9 mouse cellular contexts compared by ENCODE assay signal in genomic region chr12:113878826-113879225, GRCm38 (mm10).
DNase-seq lines count a peak whose midpoint lies in the region; ATAC-seq and TF ChIP-seq lines count a peak whose summit lies in the region.
"Had no signal": no experiment of that assay in that cellular context is flagged by ENCODE, and none has a peak within 500 bp of the region (broad histone marks: within the 10 kb centered on the region; RNA-seq: fewer than 3 reads in every experiment).

No protein-coding gene starts in this region.

- no peak overlapping the region for H3K4me3 ChIP-seq in kidney, embryonic 15.5 days (replicated peaks)
- H3K4me3 ChIP-seq in CH12.LX (replicated peaks in 1 of 3; ENCODE audit: low read depth in 2 of 3, low read length in 2 of 3, poor library complexity in 1 of 3), result no peak overlapping the region
- H3K4me3 ChIP-seq in liver, embryonic 14.5 days (ENCODE audit: insufficient read depth in 1 of 2, low read depth in 2 of 2, low read length in 2 of 2), result no peak overlapping the region
- H3K4me3 ChIP-seq: forebrain, embryonic 10.5 days had no signal

- TF ChIP-seq RAD21 in CH12.LX (IDR thresholded peaks at IDR 0.05; ENCODE audit: low read depth, low read length), result peak; percentile 19

- dilution Hi-C loops in CH12.LX (cut with MboI; ENCODE audit: extremely low pct_ligation_motif_present, extremely low pct_unique_long_range_greater_than_20kb, low sequenced_read_pairs), result no loop called here

- intact Hi-C loops in heart, postnatal 14 days (cut with DNase I), result no loop called here

- no peak overlapping the region for H3K4me2 ChIP-seq in kidney, embryonic 15.5 days
- H3K4me2 ChIP-seq in CH12.LX (ENCODE audit: insufficient read depth, low read depth, poor library complexity, severe bottlenecking), result no peak overlapping the region
- H3K4me2 ChIP-seq in liver, embryonic 14.5 days (ENCODE audit: low read depth), result no peak overlapping the region

- WGBS in kidney, embryonic 15.5 days, result 33% methylated on average over 2 of the region's 2 CpGs
- WGBS in liver, embryonic 14.5 days (ENCODE audit: insufficient replicate concordance), result 13% methylated on average over 2 of the region's 2 CpGs

- TF ChIP-seq EP300 in CH12.LX (IDR thresholded peaks at IDR 0.05; ENCODE audit: low read length), result no peak
- TF ChIP-seq EP300 in liver, embryonic 14.5 days (IDR thresholded peaks at IDR 0.05; ENCODE audit: low read depth), result no peak

- H3K27ac ChIP-seq in kidney, embryonic 15.5 days, result no peak overlapping the region
- no peak overlapping the region for H3K27ac ChIP-seq in CH12.LX (ENCODE audit: insufficient read depth, low read depth)
- no peak overlapping the region for H3K27ac ChIP-seq in liver, embryonic 14.5 days
- H3K27ac ChIP-seq: forebrain, embryonic 10.5 days had no signal

- in situ Hi-C loops in CH12.LX (cut with MboI; ENCODE audit: low pct_ligation_motif_present, low pct_unique_long_range_greater_than_20kb, low sequenced_read_pairs), result no loop called here

- H3K9ac ChIP-seq in kidney, embryonic 15.5 days, result no peak overlapping the region
- H3K9ac ChIP-seq in CH12.LX (ENCODE audit: insufficient read depth, low read depth), result no peak overlapping the region
- no peak overlapping the region for H3K9ac ChIP-seq in liver, embryonic 14.5 days (replicated peaks)

- no peaks in the 10 kb centered on the region for H3K79me2 ChIP-seq in CH12.LX (replicated peaks; ENCODE audit: control insufficient read depth, extremely low read depth, insufficient read depth, poor library complexity, severe bottlenecking)

- H3K36me3 ChIP-seq in kidney, embryonic 15.5 days, result no peaks in the 10 kb centered on the region
- H3K36me3 ChIP-seq in CH12.LX (replicated peaks in 1 of 2; ENCODE audit: control insufficient read depth in 1 of 2, insufficient read depth in 1 of 2, low read length in 1 of 2), result no peaks in the 10 kb centered on the region
- no peaks in the 10 kb centered on the region for H3K36me3 ChIP-seq in liver, embryonic 14.5 days (replicated peaks; ENCODE audit: control insufficient read depth, insufficient read depth, low read depth)
- H3K36me3 ChIP-seq: forebrain, embryonic 10.5 days had no signal

- TF ChIP-seq POLR2A in CH12.LX (IDR thresholded peaks at IDR 0.05; ENCODE audit: low read depth, low read length), result no peak

- no peaks in the 10 kb centered on the region for H3K4me1 ChIP-seq in kidney, embryonic 15.5 days
- H3K4me1 ChIP-seq in CH12.LX (ENCODE audit: control insufficient read depth in 1 of 2, insufficient read depth in 2 of 2), result no peaks in the 10 kb centered on the region
- H3K4me1 ChIP-seq in liver, embryonic 14.5 days (replicated peaks; ENCODE audit: control insufficient read depth in 2 of 2, insufficient read depth in 2 of 2, low read length in 1 of 2), result no peaks in the 10 kb centered on the region
- H3K4me1 ChIP-seq: forebrain, embryonic 10.5 days had no signal

- no peaks in the 10 kb centered on the region for H3K9me3 ChIP-seq in kidney, embryonic 15.5 days (replicated peaks)
- H3K9me3 ChIP-seq in CH12.LX (replicated peaks; ENCODE audit: low read length), result no peaks in the 10 kb centered on the region
- no peaks in the 10 kb centered on the region for H3K9me3 ChIP-seq in liver, embryonic 14.5 days (ENCODE audit: control insufficient read depth, low read length)

- TF ChIP-seq CTCF in CH12.LX (conservative IDR thresholded peaks at IDR 0.05 in 1 of 2, IDR thresholded peaks at IDR 0.05 in 1 of 2; ENCODE audit: low read depth in 2 of 2, low read length in 2 of 2), result peak; percentile 25 to 57; a peak in 3 of 4 replicates
- TF ChIP-seq CTCF in liver, embryonic 14.5 days (IDR thresholded peaks at IDR 0.05; ENCODE audit: low read depth), result peak; percentile 40; the same call in 1 of the 2 replicates

- DNase-seq in kidney, postnatal 10 days, result peak; percentile 27
- DNase-seq in CH12.LX (ENCODE audit: extremely low read depth) (peak; percentile 24), MN1 (ENCODE audit: low spot score) (no peak)
- DNase-seq in adrenal gland, postnatal 14 days, result peak; percentile 16
- DNase-seq in liver, embryonic 14.5 days (ENCODE audit: low read depth in 3 of 3, low spot score in 3 of 3), result no peak
- no peak for DNase-seq in heart, postnatal 14 days

- no peaks in the 10 kb centered on the region for H3K27me3 ChIP-seq in kidney, embryonic 15.5 days
- no peaks in the 10 kb centered on the region for H3K27me3 ChIP-seq in CH12.LX (replicated peaks)
- H3K27me3 ChIP-seq in liver, embryonic 14.5 days (ENCODE audit: control insufficient read depth, insufficient read depth, low read length), result no peaks in the 10 kb centered on the region

- ATAC-seq in kidney, embryonic 15.5 days (replicated peaks; ENCODE audit: low FRiP score), result no peak
- ATAC-seq in liver, embryonic 14.5 days (ENCODE audit: insufficient read depth), result no peak
- ATAC-seq in erythroid progenitor cell, adult 5-6 weeks (replicated peaks; ENCODE audit: low FRiP score, poor library complexity, severe bottlenecking), result no peak

TF ChIP-seq in CH12.LX, 34 proteins besides CTCF, POLR2A, EP300 and RAD21:
- no peak for TF ChIP-seq SIN3A (IDR thresholded peaks at IDR 0.05; ENCODE audit: low read length)
- TF ChIP-seq ELF1 (IDR thresholded peaks at IDR 0.05; ENCODE audit: low read depth, low read length), result 0 out of 2 replicates have a peak, but pooled peaks have one; percentile 12

Comparison
In these comparisons a context has a peak if more than half of its experiments do, and no peak if none do; other contexts are left out.
1. DNase-seq: peak in kidney, postnatal 10 days (single experiment), CH12.LX (single experiment) and adrenal gland, postnatal 14 days (single experiment); none in liver, embryonic 14.5 days (0 of 3), heart, postnatal 14 days (0 of 2) and MN1 (single experiment).